Mouse (Mus musculus) WW6 (cell line): Measurements from ENCODE around the gene Tmem38b.

Experiments used
- DNase-seq: peaks from one replicate; pipeline ENCODE4 v3.0.0-alpha.2; 2013; ENCODE audit warnings: low read depth, low spot score

Gene Tmem38b

GRCm38 (mm10) chr4:53884351-53885245 is 58.8 kb downstream of the Tmem38b start:
- no peak for DNase-seq

GRCm38 (mm10) chr4:53886342-53887088 is 60.7 kb downstream of the Tmem38b start:
- no peak for DNase-seq

GRCm38 (mm10) chr4:53895335-53895734 is 69.5 kb downstream of the Tmem38b start:
- DNase-seq: no peak

GRCm38 (mm10) chr4:53896150-53896833 is 70.4 kb downstream of the Tmem38b start:
- no peak for DNase-seq

GRCm38 (mm10) chr4:53900386-53900971 is 74.6 kb downstream of the Tmem38b start:
- DNase-seq: no peak

- no peak for DNase-seq
Observed at GRCm38 (mm10) chr4:53904335-53904734, 78.5 kb downstream of the Tmem38b start.

- DNase-seq: no peak
Observed at GRCm38 (mm10) chr4:53905537-53905936, 79.7 kb downstream of the Tmem38b start.

- DNase-seq: no peak
Observed at GRCm38 (mm10) chr4:53907071-53907470, 81.2 kb downstream of the Tmem38b start.
